Mouse (Mus musculus): ENCODE measurements at regions not wholly inside any gene's neighbourhood (a gene's known extent, or its start where the extent isn't known, plus 50 kb on each side); places are given as distances from the start of the nearest gene placed in this dataset.
A peak's percentile ranks its signal among the peaks of the same experiment; 100 is the strongest.
"Not testable (repeated sequence)": the region's sequence is repeated elsewhere in the genome, so short reads cannot be mapped to it uniquely, and the experiment has no call there.

GRCm38 (mm10) chr1:79379736-79380135 is 60.2 kb downstream of the Scg2 start:
- no peak for DNase-seq

DNA sequence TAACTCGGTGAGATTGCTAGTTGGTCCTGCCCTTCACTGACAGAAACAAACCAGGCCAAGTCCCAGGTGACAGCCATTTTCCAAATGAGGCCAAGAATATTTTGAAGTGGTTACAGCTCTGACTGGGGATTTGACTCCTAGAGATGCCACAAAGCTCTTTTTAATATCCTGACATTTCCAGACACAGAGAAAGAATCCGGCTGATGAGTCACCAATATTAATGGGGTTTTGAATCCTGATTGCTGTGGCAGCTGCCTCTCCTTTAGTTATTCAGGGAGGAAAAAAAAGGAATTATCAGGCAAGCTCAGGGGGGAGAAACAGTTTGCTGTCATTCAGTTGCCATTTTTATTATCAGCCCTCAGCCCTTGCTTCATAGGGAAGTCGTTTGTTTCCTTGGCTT is 65.1 kb downstream of the Scg2 start:
- DNase-seq, result no peak

- DNase-seq, result no peak
Observed at GRCm38 (mm10) chr1:79357291-79358045, 82.5 kb downstream of the Scg2 start.

DNA sequence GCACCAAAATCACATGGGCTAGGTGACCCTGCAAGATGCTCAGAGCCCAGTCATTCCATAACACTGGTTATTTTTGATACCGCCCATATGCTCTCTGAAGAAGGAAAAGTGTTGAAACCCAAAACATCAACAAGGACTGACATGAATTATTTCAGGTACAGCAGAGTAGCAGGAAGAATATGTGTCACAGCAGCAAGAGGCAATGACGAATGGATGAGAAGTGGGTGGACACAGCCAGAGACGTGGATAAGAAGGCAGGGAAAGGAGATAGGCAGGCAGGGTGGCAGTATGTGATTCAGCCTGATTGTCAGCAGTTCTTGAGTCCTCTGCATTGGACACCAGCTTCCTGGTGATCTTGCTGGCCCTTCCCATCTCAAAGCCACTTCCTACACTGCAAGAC is 93.4 kb downstream of the Scg2 start:
- DNase-seq, result no peak

- DNase-seq, result no peak
Observed at GRCm38 (mm10) chr1:79335480-79336114, 104.3 kb downstream of the Scg2 start.

DNA sequence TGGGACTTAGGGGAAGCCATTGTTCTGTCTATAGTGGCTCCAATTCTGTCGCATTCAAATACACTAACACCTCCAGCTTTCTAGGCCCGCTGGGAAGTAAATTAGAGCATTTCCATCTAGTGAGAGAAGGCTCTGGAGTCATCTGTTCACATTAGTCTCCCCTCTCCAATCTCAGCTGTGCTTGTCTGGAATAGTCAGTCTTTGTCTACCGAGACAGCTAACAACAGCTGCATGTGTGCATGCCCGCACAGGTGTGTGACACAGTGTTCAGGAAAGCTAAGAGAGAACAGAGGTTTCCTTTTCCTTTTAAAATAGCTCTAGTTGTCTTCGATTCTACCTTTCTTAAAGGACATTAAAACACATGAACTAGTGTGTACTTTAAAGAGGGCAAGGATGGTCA is 122.7 kb downstream of the Scg2 start:
- no peak for DNase-seq

- peak in 1 of 2 experiments; percentile 1 for DNase-seq
Observed at GRCm38 (mm10) chr1:79314774-79315173, 125.1 kb downstream of the Scg2 start.

DNA sequence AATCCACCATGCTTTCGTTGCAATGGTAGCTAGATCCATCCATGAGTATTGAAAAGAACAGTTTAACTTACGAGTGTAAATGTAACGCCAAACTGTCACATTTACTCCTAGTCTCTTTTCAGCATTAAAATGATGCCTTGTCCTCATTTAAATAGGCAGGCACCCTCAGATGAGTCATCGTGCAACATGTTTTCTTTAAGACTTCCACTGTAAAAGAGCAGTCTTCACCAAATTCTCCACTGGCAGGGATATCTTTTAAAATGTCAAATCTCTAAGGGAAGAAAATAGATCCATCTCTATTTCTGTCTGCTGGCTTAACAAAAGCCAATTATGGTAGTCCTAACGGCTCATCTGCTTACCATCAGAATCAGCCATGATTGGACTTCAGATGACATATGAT is 127.8 kb downstream of the Scg2 start:
- no peak for DNase-seq

- no peak for DNase-seq
Observed at GRCm38 (mm10) chr1:79303602-79304001, 136.3 kb downstream of the Scg2 start.

GRCm38 (mm10) chr1:79299639-79300038 is 140.3 kb downstream of the Scg2 start:
- DNase-seq, result no peak

GRCm38 (mm10) chr1:79259726-79260125 is 180.2 kb downstream of the Scg2 start:
- DNase-seq, result no peak

- no peak for DNase-seq
Observed at GRCm38 (mm10) chr1:79212970-79213369, 226.9 kb downstream of the Scg2 start.

DNA sequence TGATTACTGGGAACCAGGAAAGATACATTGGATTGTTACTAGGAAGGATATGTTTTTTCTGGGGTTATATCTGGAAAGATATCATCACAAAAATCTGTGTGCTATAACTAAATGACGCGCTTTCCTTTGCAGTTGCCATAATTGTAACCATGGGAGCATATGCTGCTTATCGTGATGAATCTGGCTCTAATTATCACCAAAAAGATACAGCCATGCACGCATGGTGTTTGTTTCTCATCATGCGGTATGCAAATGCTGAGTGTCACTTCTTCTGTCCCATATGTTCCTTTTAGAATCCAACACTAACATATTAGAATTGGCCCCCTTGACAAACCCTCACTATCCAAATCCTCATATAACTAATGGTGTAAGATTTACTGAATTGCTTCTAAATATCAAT is 227.4 kb downstream of the Scg2 start:
- no peak for DNase-seq

- not testable (repeated sequence) for DNase-seq
Observed at GRCm38 (mm10) chr1:79211981-79212380, 227.9 kb downstream of the Scg2 start.

DNA sequence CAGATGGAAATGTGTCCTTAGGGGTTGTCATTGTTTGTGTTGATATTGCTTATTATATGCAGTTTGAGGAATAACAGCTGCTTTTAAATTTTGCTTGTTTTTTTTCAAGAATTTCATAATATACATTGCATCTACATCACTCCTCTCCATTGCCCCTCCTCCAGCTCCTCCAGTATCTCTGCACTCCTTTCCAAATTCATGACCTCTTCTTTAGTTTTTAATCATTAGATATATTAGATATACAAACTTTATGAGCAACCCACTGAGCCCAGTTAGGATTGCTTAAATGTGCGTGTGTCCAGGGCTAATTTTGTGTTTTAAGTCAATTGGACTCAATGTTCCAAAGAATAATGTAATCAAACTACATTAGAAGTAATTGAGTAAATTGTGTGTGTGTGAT is 232.7 kb downstream of the Scg2 start:
- no peak for DNase-seq

DNA sequence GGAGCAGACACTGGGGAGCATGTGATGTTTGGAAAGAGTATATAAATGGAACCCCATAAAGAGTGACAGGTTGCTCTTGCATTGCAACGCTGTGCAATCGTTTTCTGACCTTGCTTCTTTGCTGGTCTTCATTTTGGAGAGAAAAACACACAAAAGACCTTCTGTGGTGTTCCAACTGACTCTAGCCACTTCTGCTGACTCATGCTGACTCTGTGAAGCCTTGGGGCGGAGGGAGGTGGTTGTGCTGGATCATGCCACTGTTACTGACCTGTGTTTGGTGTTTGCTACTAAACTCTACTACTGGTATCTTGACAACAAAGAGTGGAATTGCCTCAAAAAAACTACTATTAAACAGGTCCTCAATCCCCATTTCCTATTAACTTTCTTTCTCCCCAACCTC is 242.2 kb downstream of the Scg2 start:
- no peak for DNase-seq

DNA sequence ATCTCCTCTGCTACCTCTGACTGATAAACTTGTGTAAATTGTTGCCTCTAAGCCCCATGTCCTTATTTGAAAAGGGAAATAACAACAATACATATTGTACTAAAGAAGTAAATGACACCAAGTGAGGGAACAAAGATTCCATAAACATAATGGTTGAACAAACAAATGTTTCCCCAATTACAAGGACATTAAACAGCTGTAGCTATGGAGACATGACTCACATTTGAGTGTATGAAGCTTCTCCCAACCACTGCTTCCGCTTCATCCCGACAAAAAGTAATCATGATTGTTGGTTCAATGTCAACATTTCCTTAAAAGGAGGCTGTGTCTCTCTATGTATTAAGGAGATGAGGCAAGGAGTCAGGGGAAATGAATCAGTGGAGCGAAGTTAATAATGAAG is 248.9 kb downstream of the Scg2 start:
- no peak for DNase-seq

DNA sequence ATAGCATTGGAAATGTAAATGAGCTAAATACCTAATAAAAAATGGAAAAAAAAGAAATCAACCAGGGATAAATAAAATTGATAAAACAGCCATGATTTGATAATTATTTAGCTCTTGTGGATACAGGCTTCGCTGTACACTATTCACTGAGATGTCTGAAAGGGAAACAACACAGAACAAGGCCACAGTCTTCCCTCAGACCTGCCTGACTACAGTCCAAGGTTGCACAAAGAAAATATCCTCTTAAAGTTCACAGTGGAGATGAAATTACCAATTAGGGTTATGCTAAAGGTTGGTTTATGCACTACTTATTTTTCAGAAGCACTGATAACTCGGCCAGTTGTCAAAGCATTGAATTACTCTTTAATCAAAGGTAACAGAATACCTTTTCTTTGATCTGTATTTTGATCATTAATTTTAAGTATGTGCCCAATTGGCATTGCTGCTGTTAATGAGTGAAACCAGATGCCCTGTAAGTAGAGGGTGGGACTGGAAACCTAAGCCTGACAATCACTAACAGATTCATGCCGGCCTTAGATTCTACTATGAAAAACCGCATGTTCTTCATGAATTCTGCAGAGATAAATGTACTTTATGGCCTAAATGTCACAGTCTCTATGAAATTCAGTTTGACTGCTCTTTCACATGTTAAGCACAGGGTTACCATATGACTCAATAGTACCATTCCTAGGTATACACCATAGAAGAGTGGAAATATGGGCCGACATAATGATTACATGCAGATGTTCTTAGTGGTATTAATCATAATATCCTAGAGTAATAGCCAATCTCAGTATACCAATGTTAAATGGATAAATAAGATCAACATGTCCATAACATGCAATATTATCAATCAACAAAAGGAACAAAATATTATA is 256.1 kb downstream of the Scg2 start:
- no peak for DNase-seq

DNA sequence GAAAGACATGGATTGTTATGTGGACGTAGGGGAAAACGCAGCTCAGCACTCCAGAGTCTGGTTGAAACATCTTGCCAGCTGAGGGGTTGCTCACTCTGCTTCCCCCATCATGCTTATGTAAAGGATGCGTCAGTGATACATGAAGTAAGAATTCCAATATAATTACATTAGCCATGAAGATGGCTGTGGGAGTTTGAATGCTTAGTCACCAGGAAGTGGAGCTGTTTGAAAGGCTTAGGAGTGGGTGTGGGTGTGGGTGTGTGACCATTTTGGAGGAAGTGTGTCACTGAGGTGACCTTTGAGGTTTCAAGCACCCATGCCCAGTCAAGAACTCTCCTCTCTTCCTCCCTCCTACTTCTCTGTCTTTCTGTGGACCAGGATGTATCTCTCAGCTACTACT is 295.8 kb downstream of the Scg2 start:
- DNase-seq, result no peak
